Mouse (Mus musculus) limb, embryonic 14.5 days (tissue): ENCODE data around the gene Dnajc14. TPM values are rescaled to one million over a fixed set of nuclear protein-coding genes. Genes with fewer than 3 reads are reported as not detected.

Experiments
- ATAC-seq: fragments of 200-750 bp; cut with Nextera tagmentation; 2 replicates; pipeline ENCODE4 v1.8.0; 2017; ENCODE audit warnings: low read depth, moderate number of reproducible peaks, moderate TSS enrichment; ENCODE audit not compliant: low FRiP score
- DNase-seq: peaks from one replicate; pipeline ENCODE4 v3.0.0-alpha.2; 2015; ENCODE audit warnings: low spot score
- H3K27ac ChIP-seq: fragments of 300-500 bp; sonication (generic); replicated peaks from 2 replicates; pipeline ENCODE4 v1.5.1; 2014; ENCODE audit warnings: low read depth, mild to moderate bottlenecking, low read length, moderate library complexity, mixed read lengths
- H3K27me3 ChIP-seq: fragments of 300-500 bp; sonication (generic); 2 replicates; pipeline ENCODE4 v1.6.1; 2014; ENCODE audit warnings: low read length, mixed read lengths; ENCODE audit not compliant: control insufficient read depth, insufficient read depth
- H3K36me3 ChIP-seq: fragments of 300-500 bp; sonication (generic); 2 replicates; pipeline ENCODE4 v1.6.1; 2014; ENCODE audit warnings: mild to moderate bottlenecking, low read length, moderate library complexity, mixed read lengths; ENCODE audit not compliant: control insufficient read depth, insufficient read depth
- H3K4me1 ChIP-seq: fragments of 300-500 bp; sonication (generic); 2 replicates; pipeline ENCODE4 v1.6.1; 2014; ENCODE audit warnings: antibody characterized with exemption, low read length, mixed read lengths; ENCODE audit not compliant: control insufficient read depth, insufficient read depth
- H3K4me2 ChIP-seq: fragments of 300-500 bp; sonication (generic); replicated peaks from 2 replicates; pipeline ENCODE4 v1.6.1; 2014; ENCODE audit warnings: low read depth, mild to moderate bottlenecking, low read length, moderate library complexity; ENCODE audit not compliant: severe bottlenecking
- H3K4me3 ChIP-seq: fragments of 300-500 bp; sonication (generic); replicated peaks from 2 replicates; pipeline ENCODE4 v1.5.1; 2014; ENCODE audit warnings: low read length
- H3K9ac ChIP-seq: fragments of 300-500 bp; sonication (generic); 2 replicates; pipeline ENCODE4 v1.6.1; 2014; ENCODE audit warnings: mild to moderate bottlenecking, low read depth, low read length, moderate library complexity; ENCODE audit not compliant: severe bottlenecking
- H3K9me3 ChIP-seq: fragments of 300-500 bp; sonication (generic); 2 replicates; pipeline ENCODE4 v1.6.1; 2016; ENCODE audit warnings: low read length; ENCODE audit not compliant: control insufficient read depth
- POLR2A ChIP-seq: fragments of 200-500 bp; IDR thresholded peaks from 2 replicates; pipeline ENCODE4 v1.8.0; 2012; ENCODE audit warnings: inconsistent platforms, mild to moderate bottlenecking, moderate library complexity, borderline replicate concordance; ENCODE audit not compliant: insufficient read depth, insufficient read length; ENCODE audit errors: extremely low read depth
- WGBS: fragments of 180-500 bp; shearing (Covaris S2); extraction: QIAGEN DNeasy Blood & Tissue Kit; methylation state at CpG from one replicate; pipeline ENCODE4 v1.1.7; 2014; 5-methylcytosine and 5-hydroxymethylcytosine counted together
- polyA plus RNA-seq, 2 experiments: library from polyadenylated mRNA; depleted of rRNA in 1 of 2; stranded (reverse) in 1 of 2; unstranded in 1 of 2; fragments of >200 nt; fragmentation: Nextera tagmentation in 1 of 2; extraction: Ambion mirVana in 1 of 2; gene quantifications; 2 replicates each; pipeline versions ENCODE4 v1.2.1 to v1.2.3; 2012 to 2014

Dnajc14 gene
- polyA plus RNA-seq, 2 experiments, result 30.6 to 44.5 TPM

GRCm38 (mm10) chr10:128850339-128850738, 46.5 kb downstream of the Dnajc14 start:
- ATAC-seq, result no peak
- Histone ChIP-seq H3K36me3 (peaks cover 67% of the 10 kb centered on the region), H3K4me1 (peaks cover 5% of the 10 kb centered on the region; the same call in 1 of the 2 replicates), H3K4me3 (no peak overlapping the region), H3K27ac (no peak overlapping the region), H3K27me3 (no peaks in the 10 kb centered on the region), H3K9ac (no peak overlapping the region), H3K4me2 (no peak overlapping the region), H3K9me3 (no peaks in the 10 kb centered on the region)
- 64% methylated on average over 3 of the region's 3 CpGs for WGBS
- TF ChIP-seq POLR2A, result no peak
- no peak for DNase-seq

- DNase-seq, result no peak
- no peak for TF ChIP-seq POLR2A
- H3K9ac ChIP-seq, result no peak overlapping the region
- H3K9me3 ChIP-seq, result no peaks in the 10 kb centered on the region
- ATAC-seq, result no peak
- no peak overlapping the region for H3K4me2 ChIP-seq
- peaks cover 63% of the 10 kb centered on the region for H3K36me3 ChIP-seq
- H3K4me3 ChIP-seq, result no peak overlapping the region
- no peaks in the 10 kb centered on the region for H3K27me3 ChIP-seq
- no peaks in the 10 kb centered on the region for H3K4me1 ChIP-seq
- no peak overlapping the region for H3K27ac ChIP-seq
Measured at GRCm38 (mm10) chr10:128861176-128861575, 57.3 kb downstream of the Dnajc14 start.

- peaks cover 51% of the 10 kb centered on the region for H3K36me3 ChIP-seq
- H3K9me3 ChIP-seq, result no peaks in the 10 kb centered on the region
- DNase-seq (no peak), ATAC-seq (no peak)
- no peak for TF ChIP-seq POLR2A
- H3K27me3 ChIP-seq, result no peaks in the 10 kb centered on the region
- no peak overlapping the region for H3K27ac ChIP-seq
- H3K4me2 ChIP-seq, result no peak overlapping the region
- WGBS, result 80% methylated on average over 3 of the region's 3 CpGs
- H3K4me3 ChIP-seq, result no peak overlapping the region
- H3K4me1 ChIP-seq, result no peaks in the 10 kb centered on the region
- H3K9ac ChIP-seq, result no peak overlapping the region
Measured at GRCm38 (mm10) chr10:128866042-128866441, 62.2 kb downstream of the Dnajc14 start.

- Histone ChIP-seq H3K27me3 (no peaks in the 10 kb centered on the region), H3K4me2 (no peak overlapping the region), H3K4me1 (no peaks in the 10 kb centered on the region), H3K36me3 (peaks cover 51% of the 10 kb centered on the region), H3K9me3 (no peaks in the 10 kb centered on the region), H3K27ac (no peak overlapping the region), H3K4me3 (no peak overlapping the region), H3K9ac (no peak overlapping the region)
- no peak for DNase-seq
- no peak for ATAC-seq
- 92% methylated on average over 1 of the region's 1 CpGs for WGBS
- TF ChIP-seq POLR2A, result no peak
Measured at GRCm38 (mm10) chr10:128866518-128866917, 62.7 kb downstream of the Dnajc14 start.

Other genes with a start within 250 kb of the Dnajc14 start
- 111 and 186 TPM in 2 replicates for gene Pa2g4, start 238.1 kb upstream of the Dnajc14 start, polyA plus RNA-seq (2012; rRNA removed)
- 207 and 210 TPM in 2 replicates for gene Pa2g4, start 238.1 kb upstream of the Dnajc14 start, polyA plus RNA-seq (2014; fragmentation: Nextera tagmentation; extraction: Ambion mirVana)
- 17.5 and 18.2 TPM in 2 replicates for gene Erbb3, start 214.4 kb upstream of the Dnajc14 start, polyA plus RNA-seq (2012; rRNA removed)
- gene Erbb3, start 214.4 kb upstream of the Dnajc14 start, polyA plus RNA-seq (2014; fragmentation: Nextera tagmentation; extraction: Ambion mirVana), result 19.6 and 21.1 TPM in 2 replicates
- gene Rps26, start 177.3 kb upstream of the Dnajc14 start, polyA plus RNA-seq (2012; rRNA removed), result 1,619 and 1,662 TPM in 2 replicates
- gene Rps26, start 177.3 kb upstream of the Dnajc14 start, polyA plus RNA-seq (2014; fragmentation: Nextera tagmentation; extraction: Ambion mirVana), result 1,135 and 1,177 TPM in 2 replicates
- 8.0 and 10.3 TPM in 2 replicates for gene Ikzf4, start 158.1 kb upstream of the Dnajc14 start, polyA plus RNA-seq (2012; rRNA removed)
- gene Ikzf4, start 158.1 kb upstream of the Dnajc14 start, polyA plus RNA-seq (2014; fragmentation: Nextera tagmentation; extraction: Ambion mirVana), result 4.6 and 5.2 TPM in 2 replicates
- 17.0 and 17.7 TPM in 2 replicates for gene Suox, start 130.0 kb upstream of the Dnajc14 start, polyA plus RNA-seq (2012; rRNA removed)
- gene Suox, start 130.0 kb upstream of the Dnajc14 start, polyA plus RNA-seq (2014; fragmentation: Nextera tagmentation; extraction: Ambion mirVana), result 13.1 and 16.3 TPM in 2 replicates
- gene Rab5b, start 107.8 kb upstream of the Dnajc14 start, polyA plus RNA-seq (2012; rRNA removed), result 88.3 and 96.3 TPM in 2 replicates
- gene Rab5b, start 107.8 kb upstream of the Dnajc14 start, polyA plus RNA-seq (2014; fragmentation: Nextera tagmentation; extraction: Ambion mirVana), result 78.8 and 86.9 TPM in 2 replicates
- 3.7 and 3.8 TPM in 2 replicates for gene Pmel, start 99.9 kb upstream of the Dnajc14 start, polyA plus RNA-seq (2012; rRNA removed)
- gene Pmel, start 99.9 kb upstream of the Dnajc14 start, polyA plus RNA-seq (2014; fragmentation: Nextera tagmentation; extraction: Ambion mirVana), result 4.6 and 5.5 TPM in 2 replicates
- 132 and 148 TPM in 2 replicates for gene Cdk2, start 99.0 kb upstream of the Dnajc14 start, polyA plus RNA-seq (2012; rRNA removed)
- 106 and 115 TPM in 2 replicates for gene Cdk2, start 99.0 kb upstream of the Dnajc14 start, polyA plus RNA-seq (2014; fragmentation: Nextera tagmentation; extraction: Ambion mirVana)
- 23.0 and 26.6 TPM in 2 replicates for gene Dgka, start 59.2 kb upstream of the Dnajc14 start, polyA plus RNA-seq (2012; rRNA removed)
- gene Dgka, start 59.2 kb upstream of the Dnajc14 start, polyA plus RNA-seq (2014; fragmentation: Nextera tagmentation; extraction: Ambion mirVana), result 18.4 and 19.9 TPM in 2 replicates
- gene Pym1, start 56.2 kb upstream of the Dnajc14 start, polyA plus RNA-seq (2012; rRNA removed), result 49.9 and 60.3 TPM in 2 replicates
- gene Pym1, start 56.2 kb upstream of the Dnajc14 start, polyA plus RNA-seq (2014; fragmentation: Nextera tagmentation; extraction: Ambion mirVana), result 36.0 and 36.8 TPM in 2 replicates
- 1.4 TPM in 2 replicates for gene Mmp19, start 13.2 kb upstream of the Dnajc14 start, polyA plus RNA-seq (2012; rRNA removed)
- gene Mmp19, start 13.2 kb upstream of the Dnajc14 start, polyA plus RNA-seq (2014; fragmentation: Nextera tagmentation; extraction: Ambion mirVana), result 0.86 and 1.1 TPM in 2 replicates
- 41.3 and 59.1 TPM in 2 replicates for gene Tmem198b, start 308 bp downstream of the Dnajc14 start, polyA plus RNA-seq (2012; rRNA removed)
- gene Tmem198b, start 308 bp downstream of the Dnajc14 start, polyA plus RNA-seq (2014; fragmentation: Nextera tagmentation; extraction: Ambion mirVana), result 14.9 and 18.6 TPM in 2 replicates
- gene Sarnp, start 13.3 kb downstream of the Dnajc14 start, polyA plus RNA-seq (2012; rRNA removed), result 68.2 and 122 TPM in 2 replicates
- 200 TPM in 2 replicates for gene Sarnp, start 13.3 kb downstream of the Dnajc14 start, polyA plus RNA-seq (2014; fragmentation: Nextera tagmentation; extraction: Ambion mirVana)
- gene Ormdl2, start 17.6 kb downstream of the Dnajc14 start, polyA plus RNA-seq (2012; rRNA removed), result 29.4 and 31.6 TPM in 2 replicates
- gene Ormdl2, start 17.6 kb downstream of the Dnajc14 start, polyA plus RNA-seq (2014; fragmentation: Nextera tagmentation; extraction: Ambion mirVana), result 45.4 and 52.7 TPM in 2 replicates
- gene Gdf11, start 87.7 kb downstream of the Dnajc14 start, polyA plus RNA-seq (2012; rRNA removed), result 10.8 and 11.8 TPM in 2 replicates
- 6.3 and 9.2 TPM in 2 replicates for gene Gdf11, start 87.7 kb downstream of the Dnajc14 start, polyA plus RNA-seq (2014; fragmentation: Nextera tagmentation; extraction: Ambion mirVana)
- gene Cd63, start 96.9 kb downstream of the Dnajc14 start, polyA plus RNA-seq (2012; rRNA removed), result 346 and 448 TPM in 2 replicates
- gene Cd63, start 96.9 kb downstream of the Dnajc14 start, polyA plus RNA-seq (2014; fragmentation: Nextera tagmentation; extraction: Ambion mirVana), result 942 and 957 TPM in 2 replicates
- 17.9 and 23.2 TPM in 2 replicates for gene Rdh5, start 118.8 kb downstream of the Dnajc14 start, polyA plus RNA-seq (2012; rRNA removed)
- gene Rdh5, start 118.8 kb downstream of the Dnajc14 start, polyA plus RNA-seq (2014; fragmentation: Nextera tagmentation; extraction: Ambion mirVana), result 11.8 and 12.5 TPM in 2 replicates
- 211 and 285 TPM in 2 replicates for gene Bloc1s1, start 120.0 kb downstream of the Dnajc14 start, polyA plus RNA-seq (2012; rRNA removed)
- 242 and 262 TPM in 2 replicates for gene Bloc1s1, start 120.0 kb downstream of the Dnajc14 start, polyA plus RNA-seq (2014; fragmentation: Nextera tagmentation; extraction: Ambion mirVana)
- gene Itga7, start 129.8 kb downstream of the Dnajc14 start, polyA plus RNA-seq (2012; rRNA removed), result 22.3 and 24.1 TPM in 2 replicates
- 7.0 and 11.5 TPM in 2 replicates for gene Itga7, start 129.8 kb downstream of the Dnajc14 start, polyA plus RNA-seq (2014; fragmentation: Nextera tagmentation; extraction: Ambion mirVana)
- gene Mettl7b, start 156.9 kb downstream of the Dnajc14 start, polyA plus RNA-seq (2012; rRNA removed), result 0.24 and 0.38 TPM in 2 replicates
- 0.21 and 0.80 TPM in 2 replicates for gene Mettl7b, start 156.9 kb downstream of the Dnajc14 start, polyA plus RNA-seq (2014; fragmentation: Nextera tagmentation; extraction: Ambion mirVana)
- not detected in 2 replicates for gene Olfr9, start 185.4 kb downstream of the Dnajc14 start, polyA plus RNA-seq (2012; rRNA removed)
- gene Olfr9, start 185.4 kb downstream of the Dnajc14 start, polyA plus RNA-seq (2014; fragmentation: Nextera tagmentation; extraction: Ambion mirVana), result not detected in 2 replicates
- not detected in 2 replicates for gene Olfr763, start 206.7 kb downstream of the Dnajc14 start, polyA plus RNA-seq (2012; rRNA removed)
- not detected in 2 replicates for gene Olfr763, start 206.7 kb downstream of the Dnajc14 start, polyA plus RNA-seq (2014; fragmentation: Nextera tagmentation; extraction: Ambion mirVana)
- 0.01 TPM in 1 of 2 replicates, not detected in the other for gene Olfr764-ps1, start 235.8 kb downstream of the Dnajc14 start, polyA plus RNA-seq (2012; rRNA removed)
- gene Olfr764-ps1, start 235.8 kb downstream of the Dnajc14 start, polyA plus RNA-seq (2014; fragmentation: Nextera tagmentation; extraction: Ambion mirVana), result not detected in 2 replicates
- not detected in 2 replicates for gene Olfr765, start 245.9 kb downstream of the Dnajc14 start, polyA plus RNA-seq (2012; rRNA removed)
- gene Olfr765, start 245.9 kb downstream of the Dnajc14 start, polyA plus RNA-seq (2014; fragmentation: Nextera tagmentation; extraction: Ambion mirVana), result not detected in 2 replicates